In the genomic region with DNA sequence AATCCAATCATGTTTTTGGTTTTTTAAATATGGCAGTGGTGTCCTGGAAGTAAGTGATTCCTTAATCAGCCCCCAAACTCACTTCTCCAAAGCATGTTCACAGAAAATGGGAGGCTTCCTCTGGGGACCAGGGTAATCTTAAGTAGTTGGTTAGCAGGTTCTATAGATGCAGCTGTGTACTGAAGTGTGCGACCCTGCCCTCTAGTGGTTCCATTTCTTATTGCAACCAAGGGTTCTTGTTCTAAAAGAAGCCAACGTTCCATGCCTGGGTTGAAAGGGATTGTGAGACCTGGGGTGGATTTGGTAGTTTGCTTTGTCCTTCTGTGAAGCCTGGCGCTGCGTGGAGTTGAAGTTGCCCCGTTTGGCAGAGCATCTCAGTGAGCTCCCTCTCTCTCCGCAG, we compare ENCODE assay signal across 8 mouse cellular contexts. TPM values are rescaled to one million over a fixed set of nuclear protein-coding genes. Genes with fewer than 3 reads are reported as not detected.
A peak's percentile ranks its signal among the peaks of the same experiment; 100 is the strongest.
DNase-seq lines count a peak whose midpoint lies in the region; ATAC-seq and TF ChIP-seq lines count a peak whose summit lies in the region.

No protein-coding gene starts in this region.

- peak; percentile 63 for TF ChIP-seq RAD21 in MEL (IDR thresholded peaks at IDR 0.05; ENCODE audit: low read depth, low read length)

- H3K4me2 ChIP-seq in heart, embryonic 11.5 days = no peak overlapping the region

- TF ChIP-seq POLR2A in heart, adult 2 months (IDR thresholded peaks at IDR 0.05; ENCODE audit: insufficient read depth, low read depth, low read length) = no peak
- no peak for TF ChIP-seq POLR2A in MEL (IDR thresholded peaks at IDR 0.05; ENCODE audit: control insufficient read depth in 1 of 2, insufficient read depth in 1 of 2, low read depth in 1 of 2, low read length in 2 of 2, poor library complexity in 1 of 2)

- intact Hi-C loops in heart, adult 2 months (cut with DNase I) = loop anchor here (2.0 to 5.0 kb wide), 2 partner anchors 57 to 154 kb away; a partner anchor contains a TSS

- TF ChIP-seq EP300 in heart, adult 2 months (IDR thresholded peaks at IDR 0.05; ENCODE audit: insufficient read depth, low read depth, low read length) = 0 out of 2 replicates have a peak, but pooled peaks have one; percentile 17
- TF ChIP-seq EP300 in MEL (IDR thresholded peaks at IDR 0.05; ENCODE audit: low read depth in 1 of 2, low read length in 2 of 2) = no peak

- no peaks in the 10 kb centered on the region for H3K79me2 ChIP-seq in heart, adult 2 months (replicated peaks; ENCODE audit: control insufficient read depth, insufficient read depth, low read length)
- no peaks in the 10 kb centered on the region; the same call in 1 of the 2 replicates for H3K79me2 ChIP-seq in MEL (ENCODE audit: control insufficient read depth, insufficient read depth, low read length, poor library complexity)

- peaks cover 10% of the 10 kb centered on the region for H3K36me3 ChIP-seq in heart, adult 2 months (ENCODE audit: control insufficient read depth, insufficient read depth, low read length)
- peaks cover 32% of the 10 kb centered on the region for H3K36me3 ChIP-seq in heart, embryonic 11.5 days (ENCODE audit: control insufficient read depth, insufficient read depth, low read length)
- peaks cover 0 to 27% of the 10 kb centered on the region in 2 experiments; a peak in 2 of 4 replicates for H3K36me3 ChIP-seq in MEL (ENCODE audit: control insufficient read depth in 1 of 2, insufficient read depth in 2 of 2, low read length in 2 of 2)

- no peak overlapping the region for H3K4me3 ChIP-seq in heart, adult 2 months
- H3K4me3 ChIP-seq in heart, embryonic 11.5 days (ENCODE audit: low read depth, low read length) = no peak overlapping the region
- no peak overlapping the region for H3K4me3 ChIP-seq in MEL (ENCODE audit: control insufficient read depth in 1 of 2, insufficient read depth in 1 of 2, low read depth in 2 of 2, low read length in 2 of 2)

- 42% methylated on average over 6 of the region's 6 CpGs for WGBS in heart, adult 2 months
- 48% methylated on average over 6 of the region's 6 CpGs for WGBS in heart, embryonic 11.5 days (ENCODE audit: insufficient replicate concordance)

- no peaks in the 10 kb centered on the region for H3K9me3 ChIP-seq in heart, embryonic 11.5 days (replicated peaks; ENCODE audit: control insufficient read depth, low read length)
- H3K9me3 ChIP-seq in MEL (replicated peaks; ENCODE audit: insufficient read depth, low read length) = no peaks in the 10 kb centered on the region

- no peak for ATAC-seq in heart, embryonic 11.5 days (replicated peaks; ENCODE audit: insufficient number of reproducible peaks, low FRiP score, low TSS enrichment)
- ATAC-seq in megakaryocyte-erythroid progenitor cell, adult 5-6 weeks (replicated peaks; ENCODE audit: low FRiP score, low TSS enrichment, poor library complexity, severe bottlenecking) = peak; percentile 64; the same call in 1 of the 2 replicates

- peaks cover 12% of the 10 kb centered on the region for H3K4me1 ChIP-seq in heart, adult 2 months (ENCODE audit: control insufficient read depth, insufficient read depth, low read length)
- peaks cover 8% of the 10 kb centered on the region for H3K4me1 ChIP-seq in heart, embryonic 11.5 days (ENCODE audit: control insufficient read depth, insufficient read depth, low read length)
- H3K4me1 ChIP-seq in MEL (ENCODE audit: control insufficient read depth in 1 of 2, insufficient read depth in 2 of 2, low read length in 2 of 2) = no peaks in the 10 kb centered on the region

- H3K27ac ChIP-seq in heart, adult 2 months = no peak overlapping the region
- no peak overlapping the region for H3K27ac ChIP-seq in heart, embryonic 11.5 days (ENCODE audit: low read depth, low read length)
- no peak overlapping the region for H3K27ac ChIP-seq in MEL (ENCODE audit: control insufficient read depth, low read depth, low read length)

- peak; percentile 62 to 66 for DNase-seq in heart, adult 2 months
- DNase-seq in MEL (ENCODE audit: low read depth, low spot score) = peak; percentile 90
- DNase-seq in cerebellum, postnatal 14 days = peak; percentile 87 to 89
- DNase-seq in gastrocnemius, postnatal 4 days (ENCODE audit: low spot score in 2 of 2) = peak; percentile 56 to 72
- peak; percentile 73 to 84 for DNase-seq in layer of hippocampus, postnatal 14 days (ENCODE audit: low spot score in 2 of 2)
- DNase-seq in spleen, postnatal 36 days (ENCODE audit: low spot score in 2 of 2) = peak; percentile 49 to 61

- H3K27me3 ChIP-seq in heart, adult 2 months (ENCODE audit: control insufficient read depth, insufficient read depth, low read length) = no peaks in the 10 kb centered on the region
- no peaks in the 10 kb centered on the region for H3K27me3 ChIP-seq in heart, embryonic 11.5 days (ENCODE audit: control insufficient read depth, insufficient read depth, low read length)
- no peaks in the 10 kb centered on the region for H3K27me3 ChIP-seq in MEL (ENCODE audit: control insufficient read depth in 1 of 2, insufficient read depth in 2 of 2, low read length in 2 of 2)

- TF ChIP-seq CTCF in heart, adult 2 months (IDR thresholded peaks at IDR 0.05) = peak; percentile 95
- peak; percentile 58 to 91 (median 86) for TF ChIP-seq CTCF in MEL (IDR thresholded peaks at IDR 0.05 in 2 of 3, conservative IDR thresholded peaks at IDR 0.05 in 1 of 3; ENCODE audit: control insufficient read depth in 1 of 3, insufficient read depth in 1 of 3, low read depth in 2 of 3, low read length in 3 of 3, poor library complexity in 1 of 3, severe bottlenecking in 1 of 3)

- no peak overlapping the region for H3K9ac ChIP-seq in heart, adult 2 months (ENCODE audit: low read depth, low read length)
- no peak overlapping the region for H3K9ac ChIP-seq in heart, embryonic 11.5 days (ENCODE audit: low read depth, low read length)
- H3K9ac ChIP-seq in MEL (ENCODE audit: control insufficient read depth, low read depth, low read length, poor library complexity, severe bottlenecking) = no peak overlapping the region

TF ChIP-seq in MEL, 35 proteins besides CTCF, POLR2A, EP300 and RAD21 (continues in another document):
- no peak for TF ChIP-seq POLR2AphosphoS5 (IDR thresholded peaks at IDR 0.05; ENCODE audit: borderline replicate concordance, low read depth, low read length)
- peak; percentile 36; the same call in 1 of the 2 replicates for TF ChIP-seq ZC3H11A (IDR thresholded peaks at IDR 0.05; ENCODE audit: low read depth, low read length)
- no peak for TF ChIP-seq MXI1 (IDR thresholded peaks at IDR 0.05; ENCODE audit: low read depth, low read length)
- peak; percentile 80 for TF ChIP-seq SMC3 (IDR thresholded peaks at IDR 0.05; ENCODE audit: low read depth, low read length)
- no peak for TF ChIP-seq BHLHE40 (IDR thresholded peaks at IDR 0.05; ENCODE audit: borderline replicate concordance, low read depth, low read length)
- TF ChIP-seq SIN3A (IDR thresholded peaks at IDR 0.05; ENCODE audit: low read length) = 0 out of 2 replicates have a peak, but pooled peaks have one; percentile 12

RNA-seq across cellular contexts. Expression of a gene that starts 26.7 kb away (rescaled TPM):
- 10 to 100 TPM; 69.3 to 75.0 TPM for total RNA-seq in heart, adult 2 months (2021)
- 122 and 139 TPM in 2 replicates for polyA plus RNA-seq in heart, adult 2 months (2012; rRNA removed)
- polyA plus RNA-seq in heart, embryonic 11.5 days (2014; fragmentation: Nextera tagmentation; extraction: Ambion mirVana) = 135 and 141 TPM in 2 replicates
- total RNA-seq in MEL (2012; rRNA removed) = 15.6 and 16.2 TPM in 2 replicates
- 100 to 1,000 TPM in 1 of 2 experiments, 10 to 100 TPM in 1; 82.3 to 112 TPM for polyA plus RNA-seq in MEL (2012; ENCODE audit: insufficient read depth in 1 of 2, insufficient read length in 2 of 2, low read depth in 1 of 2, low replicate concordance in 2 of 2, missing spikeins in 1 of 2)
- total RNA-seq in gastrocnemius, postnatal 4 days (2021) = 10 to 100 TPM; 69.0 to 73.1 TPM
- total RNA-seq in layer of hippocampus, postnatal 14 days (2021) = 100 to 1,000 TPM; 113 to 128 TPM
- 24.5 and 40.3 TPM in 2 replicates for total RNA-seq in megakaryocyte-erythroid progenitor cell, adult 5-6 weeks (2014; fragmentation: Nextera tagmentation)
- 4.0 and 9.3 TPM in 2 replicates for total RNA-seq in megakaryocyte-erythroid progenitor cell, adult 5-6 weeks (2017)

RNA-seq across cellular contexts. Expression of a gene that starts 26.8 kb away (rescaled TPM):
- total RNA-seq in heart, adult 2 months (2021) = 10 to 100 TPM; 60.5 to 67.2 TPM
- 37.1 and 55.3 TPM in 2 replicates for polyA plus RNA-seq in heart, adult 2 months (2012; rRNA removed)
- polyA plus RNA-seq in heart, embryonic 11.5 days (2014; fragmentation: Nextera tagmentation; extraction: Ambion mirVana) = 49.4 and 53.4 TPM in 2 replicates
- total RNA-seq in MEL (2012; rRNA removed) = 70.5 and 85.1 TPM in 2 replicates
- polyA plus RNA-seq in MEL (2012; ENCODE audit: insufficient read depth in 1 of 2, insufficient read length in 2 of 2, low read depth in 1 of 2, low replicate concordance in 2 of 2, missing spikeins in 1 of 2) = 100 to 1,000 TPM in 1 of 2 experiments, 10 to 100 TPM in 1; 29.8 to 147 TPM
- 10 to 100 TPM; 55.9 to 59.3 TPM for total RNA-seq in gastrocnemius, postnatal 4 days (2021)
- 100 to 1,000 TPM; 112 to 113 TPM for total RNA-seq in layer of hippocampus, postnatal 14 days (2021)
- 33.2 and 36.9 TPM in 2 replicates for total RNA-seq in megakaryocyte-erythroid progenitor cell, adult 5-6 weeks (2014; fragmentation: Nextera tagmentation)
- total RNA-seq in megakaryocyte-erythroid progenitor cell, adult 5-6 weeks (2017) = 37.6 and 42.0 TPM in 2 replicates

RNA-seq across cellular contexts. Expression of a gene that starts 46.7 kb away (rescaled TPM):
- total RNA-seq in heart, adult 2 months (2021) = 10 to 100 TPM; 13.7 to 14.0 TPM
- polyA plus RNA-seq in heart, adult 2 months (2012; rRNA removed) = 20.6 and 22.3 TPM in 2 replicates
- polyA plus RNA-seq in heart, embryonic 11.5 days (2014; fragmentation: Nextera tagmentation; extraction: Ambion mirVana) = 3.0 and 3.5 TPM in 2 replicates
- 1.7 and 2.0 TPM in 2 replicates for total RNA-seq in MEL (2012; rRNA removed)
- polyA plus RNA-seq in MEL (2012; ENCODE audit: insufficient read depth in 1 of 2, insufficient read length in 2 of 2, low read depth in 1 of 2, low replicate concordance in 2 of 2, missing spikeins in 1 of 2) = 1 to 10 TPM in 1 of 2 experiments, not detected in 1; 2.6 TPM
- 10 to 100 TPM in 1 of 2 experiments, 1 to 10 TPM in 1; 9.3 to 12.4 TPM for total RNA-seq in gastrocnemius, postnatal 4 days (2021)
- 10 to 100 TPM in 1 of 2 experiments, 1 to 10 TPM in 1; 9.7 to 10.3 TPM for total RNA-seq in layer of hippocampus, postnatal 14 days (2021)
- total RNA-seq in megakaryocyte-erythroid progenitor cell, adult 5-6 weeks (2014; fragmentation: Nextera tagmentation) = not detected in 2 replicates
- not detected in 2 replicates for total RNA-seq in megakaryocyte-erythroid progenitor cell, adult 5-6 weeks (2017)

RNA-seq across cellular contexts. Expression of a gene that starts 46.7 kb away (rescaled TPM):
- total RNA-seq in heart, adult 2 months (2021) = 10 to 100 TPM; 27.8 to 38.1 TPM
- 27.5 and 27.8 TPM in 2 replicates for polyA plus RNA-seq in heart, adult 2 months (2012; rRNA removed)
- 11.2 and 11.8 TPM in 2 replicates for polyA plus RNA-seq in heart, embryonic 11.5 days (2014; fragmentation: Nextera tagmentation; extraction: Ambion mirVana)
- 15.2 and 16.6 TPM in 2 replicates for total RNA-seq in MEL (2012; rRNA removed)
- polyA plus RNA-seq in MEL (2012; ENCODE audit: insufficient read depth in 1 of 2, insufficient read length in 2 of 2, low read depth in 1 of 2, low replicate concordance in 2 of 2, missing spikeins in 1 of 2) = 10 to 100 TPM in 1 of 2 experiments, not detected in 1; 18.3 TPM
- 10 to 100 TPM; 45.0 to 53.0 TPM for total RNA-seq in gastrocnemius, postnatal 4 days (2021)
- 10 to 100 TPM; 71.0 to 80.3 TPM for total RNA-seq in layer of hippocampus, postnatal 14 days (2021)
- 6.8 and 15.5 TPM in 2 replicates for total RNA-seq in megakaryocyte-erythroid progenitor cell, adult 5-6 weeks (2014; fragmentation: Nextera tagmentation)
- total RNA-seq in megakaryocyte-erythroid progenitor cell, adult 5-6 weeks (2017) = 10.8 and 11.4 TPM in 2 replicates
